Comparison of ENCODE assay signal across 8 mouse cellular contexts in the genomic region with DNA sequence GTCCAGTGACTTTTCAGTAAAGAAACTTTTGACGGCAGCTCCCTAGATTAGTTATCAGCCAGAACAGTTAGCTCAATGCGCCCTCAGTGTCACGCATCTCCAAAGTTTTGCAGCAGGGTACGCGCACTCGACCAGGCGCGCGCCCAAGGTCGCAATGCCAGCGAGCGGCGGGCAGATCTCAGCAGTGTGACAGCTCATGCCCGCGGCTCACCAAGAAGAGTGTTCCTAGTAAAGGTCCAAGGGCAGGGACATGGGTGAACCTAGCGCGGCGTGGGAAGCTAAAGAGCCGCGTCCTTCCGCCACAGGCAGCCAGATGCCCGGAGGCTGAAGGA. TPM values are rescaled to one million over a fixed set of nuclear protein-coding genes. Genes with fewer than 3 reads are reported as not detected.
DNase-seq lines count a peak whose midpoint lies in the region; ATAC-seq and TF ChIP-seq lines count a peak whose summit lies in the region.

No protein-coding gene starts in this region.

- peaks cover 18% of the 10 kb centered on the region; the same call in 1 of the 2 replicates for H3K4me1 ChIP-seq in heart, embryonic 10.5 days
- H3K4me1 ChIP-seq in intestine, embryonic 14.5 days (replicated peaks; ENCODE audit: control insufficient read depth, insufficient read depth, low read length) = peaks cover 11% of the 10 kb centered on the region; the same call in 1 of the 2 replicates

- no peak for TF ChIP-seq POLR2A in myocyte (IDR thresholded peaks at IDR 0.05; ENCODE audit: insufficient read length, low read depth)

- H3K79me2 ChIP-seq in myocyte (ENCODE audit: control insufficient read depth, insufficient read depth) = no peaks in the 10 kb centered on the region

- under 1% methylated on average over 22 of the region's 22 CpGs for WGBS in heart, embryonic 10.5 days
- WGBS in intestine, embryonic 14.5 days = under 1% methylated on average over 22 of the region's 22 CpGs

- intact Hi-C loops in heart, postnatal 10 days (cut with DNase I) = loop anchor here (2.0 kb wide), 1 partner anchor 58 kb away; a partner anchor contains a TSS

- peak overlapping the region; percentile 47 for H3ac ChIP-seq in myocyte (ENCODE audit: control insufficient read depth, insufficient read length)

- no peak for DNase-seq in heart, embryonic 10.5 days (ENCODE audit: low spot score)
- DNase-seq in heart, postnatal 10 days = no peak
- peak; percentile 77 for DNase-seq in thymus, postnatal 4 days
- DNase-seq in thymus, postnatal 36 days = no peak
- no peak for DNase-seq in intestine, embryonic 14.5 days (ENCODE audit: low spot score)
- no peak for DNase-seq in cerebellum, adult 11-12 months
- DNase-seq in frontal cortex, postnatal 10 days (ENCODE audit: low spot score in 2 of 2) = no peak

- H3K9ac ChIP-seq in intestine, embryonic 14.5 days (ENCODE audit: low read length) = peak overlapping the region; percentile 83

- H3K27me3 ChIP-seq in heart, embryonic 10.5 days (ENCODE audit: insufficient read depth, poor library complexity, severe bottlenecking) = no peaks in the 10 kb centered on the region
- no peaks in the 10 kb centered on the region for H3K27me3 ChIP-seq in intestine, embryonic 14.5 days (replicated peaks; ENCODE audit: control insufficient read depth, insufficient read depth, low read length)
- H3K27me3 ChIP-seq in myocyte (ENCODE audit: control insufficient read depth, insufficient read depth, insufficient read length) = no peaks in the 10 kb centered on the region

- H3K27ac ChIP-seq in heart, embryonic 10.5 days = peak overlapping the region; percentile 98
- H3K27ac ChIP-seq in intestine, embryonic 14.5 days (ENCODE audit: low read depth) = peak overlapping the region; percentile 84

- peak; percentile 63 for ATAC-seq in intestine, embryonic 14.5 days (replicated peaks; ENCODE audit: low FRiP score, low TSS enrichment, low read depth)

- H3K4me2 ChIP-seq in intestine, embryonic 14.5 days (ENCODE audit: low read length) = peak overlapping the region; percentile 71
- peak overlapping the region; percentile 84 for H3K4me2 ChIP-seq in myocyte (ENCODE audit: low read depth)

- H3K36me3 ChIP-seq in heart, embryonic 10.5 days = peaks cover 21% of the 10 kb centered on the region
- peaks cover 13% of the 10 kb centered on the region for H3K36me3 ChIP-seq in intestine, embryonic 14.5 days (ENCODE audit: control insufficient read depth, insufficient read depth, low read length)
- no peaks in the 10 kb centered on the region for H3K36me3 ChIP-seq in myocyte (ENCODE audit: control insufficient read depth, insufficient read depth)

- H3K9me3 ChIP-seq in heart, embryonic 10.5 days = no peaks in the 10 kb centered on the region
- H3K9me3 ChIP-seq in intestine, embryonic 14.5 days (ENCODE audit: control insufficient read depth, low read length) = no peaks in the 10 kb centered on the region

- H3K4me3 ChIP-seq in heart, embryonic 10.5 days = peak overlapping the region; percentile 73
- H3K4me3 ChIP-seq in intestine, embryonic 14.5 days (ENCODE audit: low read depth, low read length) = peak overlapping the region; percentile 83
- peak overlapping the region; percentile 91 for H3K4me3 ChIP-seq in myocyte

TF ChIP-seq in myocyte, 11 proteins besides CTCF, POLR2A, EP300 and RAD21:
- TF ChIP-seq MYOD1 (IDR thresholded peaks at IDR 0.05; ENCODE audit: control insufficient read depth in 1 of 3, insufficient read length in 2 of 3, low read depth in 2 of 3) = no peak
- TF ChIP-seq MAX (IDR thresholded peaks at IDR 0.05; ENCODE audit: low read depth) = no peak
- no peak for TF ChIP-seq CEBPB (IDR thresholded peaks at IDR 0.05; ENCODE audit: insufficient read depth, poor library complexity, severe bottlenecking)
- TF ChIP-seq E2F4 (IDR thresholded peaks at IDR 0.05; ENCODE audit: insufficient read depth) = no peak
- TF ChIP-seq TCF3 (IDR thresholded peaks at IDR 0.05; ENCODE audit: insufficient read length, low read depth) = no peak
- no peak for TF ChIP-seq POLR2AphosphoS2 (IDR thresholded peaks at IDR 0.05; ENCODE audit: insufficient read length, low read depth)
- no peak for TF ChIP-seq TCF12 (IDR thresholded peaks at IDR 0.05; ENCODE audit: insufficient read depth, poor library complexity, severe bottlenecking)
- TF ChIP-seq SRF (IDR thresholded peaks at IDR 0.05; ENCODE audit: control insufficient read depth, insufficient read length, low read depth) = no peak
- no peak for TF ChIP-seq USF1 (IDR thresholded peaks at IDR 0.05; ENCODE audit: low read depth)
- TF ChIP-seq REST (IDR thresholded peaks at IDR 0.05; ENCODE audit: insufficient read depth, insufficient read length) = no peak
- TF ChIP-seq MYOG (IDR thresholded peaks at IDR 0.05; ENCODE audit: control insufficient read depth in 1 of 3, insufficient read depth in 1 of 3, insufficient read length in 2 of 3, low read depth in 2 of 3) = no peak

RNA-seq across cellular contexts. Expression of a gene that starts 0.3 kb away (rescaled TPM):
- 82.0 and 104 TPM in 2 replicates for polyA plus RNA-seq in heart, embryonic 10.5 days (2016; fragmentation: Nextera tagmentation; extraction: Ambion mirVana)
- 10 to 100 TPM; 50.0 to 54.3 TPM for total RNA-seq in heart, postnatal 10 days (2021)
- polyA plus RNA-seq in intestine, embryonic 14.5 days (2014; fragmentation: Nextera tagmentation; extraction: Ambion mirVana) = 73.7 and 85.1 TPM in 2 replicates
- 37.1 TPM for polyA plus RNA-seq in myocyte (2012; fragmentation: generic; extraction: Trizol)

RNA-seq across cellular contexts. Expression of a gene that starts 0.6 kb away (rescaled TPM):
- 36.9 and 45.5 TPM in 2 replicates for polyA plus RNA-seq in heart, embryonic 10.5 days (2016; fragmentation: Nextera tagmentation; extraction: Ambion mirVana)
- total RNA-seq in heart, postnatal 10 days (2021) = 1 to 10 TPM; 4.9 to 5.1 TPM
- 38.4 and 39.2 TPM in 2 replicates for polyA plus RNA-seq in intestine, embryonic 14.5 days (2014; fragmentation: Nextera tagmentation; extraction: Ambion mirVana)
- polyA plus RNA-seq in myocyte (2012; fragmentation: generic; extraction: Trizol) = 9.2 TPM

RNA-seq across cellular contexts. Expression of a gene that starts 22.2 kb away (rescaled TPM):
- 8.6 and 11.2 TPM in 2 replicates for polyA plus RNA-seq in heart, embryonic 10.5 days (2016; fragmentation: Nextera tagmentation; extraction: Ambion mirVana)
- 10 to 100 TPM; 14.5 to 16.9 TPM for total RNA-seq in heart, postnatal 10 days (2021)
- 11.9 and 12.5 TPM in 2 replicates for polyA plus RNA-seq in intestine, embryonic 14.5 days (2014; fragmentation: Nextera tagmentation; extraction: Ambion mirVana)
- 7.8 TPM for polyA plus RNA-seq in myocyte (2012; fragmentation: generic; extraction: Trizol)

RNA-seq across cellular contexts. Expression of a gene that starts 57.8 kb away (rescaled TPM):
- polyA plus RNA-seq in heart, embryonic 10.5 days (2016; fragmentation: Nextera tagmentation; extraction: Ambion mirVana) = 0.74 and 1.3 TPM in 2 replicates
- under 1 TPM; 0.62 to 0.67 TPM for total RNA-seq in heart, postnatal 10 days (2021)
- 0.67 and 1.2 TPM in 2 replicates for polyA plus RNA-seq in intestine, embryonic 14.5 days (2014; fragmentation: Nextera tagmentation; extraction: Ambion mirVana)
- polyA plus RNA-seq in myocyte (2012; fragmentation: generic; extraction: Trizol) = 1.5 TPM
